Mouse (Mus musculus): Measurements from ENCODE around the gene Olfr960. TPM values are rescaled to one million over a fixed set of nuclear protein-coding genes. Genes with fewer than 3 reads are reported as not detected.

The Olfr960 gene
- polyA plus RNA-seq, 1 experiment from 2014 or later: not detected

DNA sequence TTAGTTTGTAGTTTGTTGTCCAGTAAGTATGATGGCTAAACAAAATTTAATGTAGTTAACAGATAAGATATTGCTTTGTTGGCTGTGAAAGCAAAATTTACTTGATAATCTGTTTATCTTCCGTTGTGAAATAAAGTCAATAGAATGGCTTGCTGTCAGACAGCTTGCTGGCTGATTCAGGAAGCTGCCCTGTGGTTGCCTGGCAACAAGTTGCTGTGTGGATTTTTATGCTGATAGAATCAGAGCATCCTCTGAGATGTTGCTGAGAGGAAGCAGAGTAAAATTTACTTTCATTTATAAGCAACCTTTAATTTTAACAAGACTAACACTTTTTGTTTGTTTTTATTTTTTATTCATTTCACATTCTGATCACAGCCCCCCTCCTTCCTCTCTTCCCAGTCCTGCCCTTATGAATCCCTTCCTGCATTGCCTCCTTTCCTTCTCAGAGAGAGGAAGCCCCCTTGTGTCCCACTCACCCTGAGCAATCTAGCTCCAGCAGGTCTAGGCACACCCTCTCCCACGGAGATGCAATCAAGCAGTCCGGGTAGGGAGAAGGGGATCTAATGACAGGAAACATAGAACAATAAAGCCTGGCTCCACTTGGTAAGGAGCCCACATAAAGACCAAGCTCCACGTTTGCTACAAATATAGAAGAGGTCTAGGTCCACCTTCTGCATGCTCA lies 12.9 kb downstream of the Olfr960 start:
- no peak overlapping the region for H3K4me2 ChIP-seq (replicated peaks; ENCODE audit: low read depth)
- no peak for TF ChIP-seq CTCF (IDR thresholded peaks at IDR 0.05; ENCODE audit: low read depth)

DNA sequence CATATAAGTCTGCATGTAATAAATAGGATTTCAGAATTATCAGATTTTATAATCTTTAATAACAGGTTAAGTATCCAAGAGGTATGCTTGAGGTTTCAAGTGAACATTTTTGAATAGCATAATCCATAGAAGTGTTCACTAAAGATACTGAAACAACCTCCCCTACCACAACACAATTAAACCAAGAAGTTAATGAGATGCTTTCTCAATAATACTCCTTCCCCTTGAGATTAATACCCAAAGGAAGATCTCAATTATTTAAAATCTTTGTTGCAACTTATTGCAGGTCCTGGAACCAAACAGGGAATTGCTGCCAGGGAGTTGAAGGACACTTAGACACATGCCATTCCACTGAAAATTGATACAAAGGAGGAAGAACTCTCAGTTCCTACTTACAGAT lies 23.6 kb downstream of the Olfr960 start, which contains the start of gene Olfr961:
Gene Olfr961 (plus strand): TSS at position 301 of the 400 bp plus-strand sequence.
- Histone ChIP-seq H3K9me3 (ENCODE audit: control insufficient read depth) (no peaks in the 10 kb centered on the region), H3K36me3 (ENCODE audit: control insufficient read depth, insufficient read depth) (no peaks in the 10 kb centered on the region), H3K4me1 (replicated peaks; ENCODE audit: control insufficient read depth, insufficient read depth, low read length) (no peaks in the 10 kb centered on the region), H3K4me3 (ENCODE audit: low read depth, low read length) (no peak within 1 kb of the TSS), H3K4me2 (replicated peaks; ENCODE audit: low read depth) (no peak within 1 kb of the TSS), H3K27ac (ENCODE audit: low read depth, low read length) (no peak within 1 kb of the TSS), H3K27me3 (replicated peaks; ENCODE audit: control insufficient read depth, insufficient read depth, low read length) (no peaks in the 10 kb centered on the region), H3K9ac (ENCODE audit: low read depth, low read length) (no peak within 1 kb of the TSS)
- no peak for TF ChIP-seq CTCF (IDR thresholded peaks at IDR 0.05; ENCODE audit: low read depth)
- ATAC-seq: no peak

More for the DNA sequence above, 12.9 kb downstream of the Olfr960 start:
- 21% methylated on average over 4 of the region's 4 CpGs for WGBS
- no peaks in the 10 kb centered on the region for H3K4me1 ChIP-seq (replicated peaks; ENCODE audit: control insufficient read depth, insufficient read depth, low read length)
- H3K9ac ChIP-seq (ENCODE audit: low read depth, low read length): no peak overlapping the region
- no peak overlapping the region for H3K4me3 ChIP-seq (ENCODE audit: low read depth, low read length)
- ATAC-seq: no peak
- H3K27ac ChIP-seq (ENCODE audit: low read depth, low read length): no peak overlapping the region
- H3K36me3 ChIP-seq (ENCODE audit: control insufficient read depth, insufficient read depth): no peaks in the 10 kb centered on the region
- H3K27me3 ChIP-seq (replicated peaks; ENCODE audit: control insufficient read depth, insufficient read depth, low read length): no peaks in the 10 kb centered on the region
- no peaks in the 10 kb centered on the region for H3K9me3 ChIP-seq (ENCODE audit: control insufficient read depth)

DNA sequence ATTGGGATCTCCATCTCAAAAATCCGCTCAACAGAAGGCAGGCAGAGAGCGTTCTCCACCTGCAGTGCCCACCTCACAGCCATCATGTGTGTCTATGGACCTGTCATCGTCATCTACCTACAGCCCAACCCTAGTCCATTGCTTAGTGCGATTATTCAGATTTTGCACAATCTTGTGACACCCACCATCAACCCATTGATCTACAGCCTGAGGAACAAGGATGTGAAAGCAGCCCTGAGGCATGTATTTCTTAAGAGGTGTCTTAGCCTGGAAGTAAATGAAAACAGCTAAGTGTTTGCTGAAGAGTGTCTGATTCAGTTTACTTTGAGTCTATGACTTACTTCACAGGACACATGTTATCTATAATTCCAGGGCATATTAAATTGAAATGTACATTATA lies 26.2 kb downstream of the Olfr960 start:
- 89% methylated on average over 4 of the region's 4 CpGs for WGBS
- no peak overlapping the region for H3K4me2 ChIP-seq (replicated peaks; ENCODE audit: low read depth)
- no peaks in the 10 kb centered on the region for H3K9me3 ChIP-seq (ENCODE audit: control insufficient read depth)
- no peak overlapping the region for H3K9ac ChIP-seq (ENCODE audit: low read depth, low read length)
- no peak overlapping the region for H3K4me3 ChIP-seq (ENCODE audit: low read depth, low read length)
- no peaks in the 10 kb centered on the region for H3K27me3 ChIP-seq (replicated peaks; ENCODE audit: control insufficient read depth, insufficient read depth, low read length)
- TF ChIP-seq CTCF (IDR thresholded peaks at IDR 0.05; ENCODE audit: low read depth): no peak
- no peaks in the 10 kb centered on the region for H3K36me3 ChIP-seq (ENCODE audit: control insufficient read depth, insufficient read depth)
- H3K27ac ChIP-seq (ENCODE audit: low read depth, low read length): no peak overlapping the region
- ATAC-seq: no peak
- H3K4me1 ChIP-seq (replicated peaks; ENCODE audit: control insufficient read depth, insufficient read depth, low read length): no peaks in the 10 kb centered on the region

DNA sequence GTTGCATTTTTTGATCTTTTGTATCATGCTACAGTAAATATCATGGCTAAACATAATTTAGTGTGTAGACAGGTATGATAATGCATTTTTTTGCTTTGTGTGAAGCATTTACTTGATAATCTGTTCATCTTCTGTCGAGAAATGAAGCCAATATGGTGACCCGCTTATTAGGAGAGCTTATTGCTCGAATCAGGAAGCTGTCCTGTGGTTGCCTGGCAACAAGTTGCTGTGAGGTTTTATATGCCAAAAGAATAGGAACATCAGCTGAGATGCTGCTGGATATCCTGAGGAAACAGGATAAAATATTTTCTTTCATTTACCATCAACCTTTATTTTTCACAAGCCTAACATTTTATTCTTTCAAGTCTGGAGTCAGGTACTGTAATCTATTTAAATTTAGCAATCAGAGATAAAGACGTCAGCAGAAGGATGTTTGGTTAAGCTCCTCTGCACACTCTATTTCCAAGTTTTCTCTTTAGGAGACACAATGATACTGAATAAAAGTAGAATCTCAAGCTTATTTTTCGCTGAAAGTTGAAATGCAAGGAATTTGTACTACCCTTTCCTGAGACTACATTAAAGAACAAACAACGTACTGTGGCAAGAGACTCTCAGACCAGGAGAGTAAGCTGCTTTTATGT lies 33.7 kb downstream of the Olfr960 start:
- H3K36me3 ChIP-seq (ENCODE audit: control insufficient read depth, insufficient read depth): no peaks in the 10 kb centered on the region
- WGBS: 58% methylated on average over 6 of the region's 6 CpGs
- no peak overlapping the region for H3K27ac ChIP-seq (ENCODE audit: low read depth, low read length)
- no peak overlapping the region for H3K4me3 ChIP-seq (ENCODE audit: low read depth, low read length)
- no peak for TF ChIP-seq CTCF (IDR thresholded peaks at IDR 0.05; ENCODE audit: low read depth)
- no peak overlapping the region for H3K4me2 ChIP-seq (replicated peaks; ENCODE audit: low read depth)
- H3K9ac ChIP-seq (ENCODE audit: low read depth, low read length): no peak overlapping the region
- ATAC-seq: no peak
- H3K27me3 ChIP-seq (replicated peaks; ENCODE audit: control insufficient read depth, insufficient read depth, low read length): no peaks in the 10 kb centered on the region
- no peaks in the 10 kb centered on the region for H3K4me1 ChIP-seq (replicated peaks; ENCODE audit: control insufficient read depth, insufficient read depth, low read length)
- no peaks in the 10 kb centered on the region for H3K9me3 ChIP-seq (ENCODE audit: control insufficient read depth)

DNA sequence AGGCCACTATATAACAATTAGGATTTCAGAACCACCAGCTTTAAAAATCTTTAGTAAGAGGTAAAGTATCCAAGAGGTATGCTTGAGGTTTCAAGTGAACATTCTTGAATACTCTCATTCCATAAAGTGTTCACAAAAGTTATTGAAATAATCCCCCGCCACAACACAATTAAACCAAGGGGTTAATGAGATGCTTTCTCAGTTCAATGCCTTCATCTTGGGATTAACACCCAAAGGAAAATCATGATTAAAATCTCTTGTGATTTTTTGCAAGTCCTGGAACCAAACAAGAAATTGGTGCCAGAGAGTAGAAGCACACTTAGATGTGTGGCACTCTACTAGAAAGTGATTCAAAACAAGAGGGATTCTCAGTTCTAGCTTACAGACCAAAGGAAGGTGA lies 45.7 kb downstream of the Olfr960 start, which contains the start of gene Olfr963:
Gene Olfr963 (plus strand): TSS at position 301 of the 400 bp plus-strand sequence.
- no peak for TF ChIP-seq CTCF (IDR thresholded peaks at IDR 0.05; ENCODE audit: low read depth)
- Histone ChIP-seq H3K4me1 (replicated peaks; ENCODE audit: control insufficient read depth, insufficient read depth, low read length) (no peaks in the 10 kb centered on the region), H3K4me3 (ENCODE audit: low read depth, low read length) (no peak within 1 kb of the TSS), H3K4me2 (replicated peaks; ENCODE audit: low read depth) (no peak within 1 kb of the TSS), H3K9me3 (ENCODE audit: control insufficient read depth) (no peaks in the 10 kb centered on the region), H3K9ac (ENCODE audit: low read depth, low read length) (no peak within 1 kb of the TSS), H3K27ac (ENCODE audit: low read depth, low read length) (no peak within 1 kb of the TSS), H3K36me3 (ENCODE audit: control insufficient read depth, insufficient read depth) (no peaks in the 10 kb centered on the region), H3K27me3 (replicated peaks; ENCODE audit: control insufficient read depth, insufficient read depth, low read length) (no peaks in the 10 kb centered on the region)
- no peak for ATAC-seq
- WGBS: 91% methylated on average over 1 of the region's 1 CpGs

DNA sequence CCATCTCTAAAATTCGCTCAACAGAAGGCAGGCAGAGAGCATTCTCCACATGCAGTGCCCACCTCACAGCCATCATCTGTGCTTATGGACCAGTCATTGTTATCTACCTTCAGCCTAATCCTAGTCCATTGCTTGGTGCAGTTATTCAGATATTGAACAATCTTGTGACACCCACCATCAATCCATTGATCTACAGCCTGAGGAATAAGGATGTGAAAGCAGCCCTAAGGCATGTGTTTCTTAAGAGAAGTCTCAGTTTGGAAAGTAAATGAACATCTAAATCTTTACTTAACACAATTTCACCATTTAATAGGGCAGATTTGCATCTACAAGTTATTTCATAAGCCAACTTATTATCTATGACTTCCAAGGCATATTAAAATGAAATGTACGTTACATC lies 48.5 kb downstream of the Olfr960 start:
- H3K4me1 ChIP-seq (replicated peaks; ENCODE audit: control insufficient read depth, insufficient read depth, low read length): no peaks in the 10 kb centered on the region
- H3K27me3 ChIP-seq (replicated peaks; ENCODE audit: control insufficient read depth, insufficient read depth, low read length): no peaks in the 10 kb centered on the region
- no peaks in the 10 kb centered on the region for H3K9me3 ChIP-seq (ENCODE audit: control insufficient read depth)
- no peak for ATAC-seq
- TF ChIP-seq CTCF (IDR thresholded peaks at IDR 0.05; ENCODE audit: low read depth): no peak
- H3K36me3 ChIP-seq (ENCODE audit: control insufficient read depth, insufficient read depth): no peaks in the 10 kb centered on the region
- 79% methylated on average over 2 of the region's 2 CpGs for WGBS
- H3K4me3 ChIP-seq (ENCODE audit: low read depth, low read length): no peak overlapping the region
- H3K27ac ChIP-seq (ENCODE audit: low read depth, low read length): no peak overlapping the region
- no peak overlapping the region for H3K4me2 ChIP-seq (replicated peaks; ENCODE audit: low read depth)
- H3K9ac ChIP-seq (ENCODE audit: low read depth, low read length): no peak overlapping the region

Other genes with a start within 250 kb of the Olfr960 start
- not detected in 2 replicates for gene Olfr951, start 234.0 kb upstream of the Olfr960 start, polyA plus RNA-seq (2015; fragmentation: Nextera tagmentation; extraction: Ambion mirVana)
- not detected in 2 replicates for gene Olfr952, start 194.2 kb upstream of the Olfr960 start, polyA plus RNA-seq (2015; fragmentation: Nextera tagmentation; extraction: Ambion mirVana)
- not detected in 2 replicates for gene Olfr954, start 164.7 kb upstream of the Olfr960 start, polyA plus RNA-seq (2015; fragmentation: Nextera tagmentation; extraction: Ambion mirVana)
- not detected in 2 replicates for gene Olfr955, start 149.4 kb upstream of the Olfr960 start, polyA plus RNA-seq (2015; fragmentation: Nextera tagmentation; extraction: Ambion mirVana)
- gene Olfr44, start 127.4 kb upstream of the Olfr960 start, polyA plus RNA-seq (2015; fragmentation: Nextera tagmentation; extraction: Ambion mirVana): not detected in 2 replicates
- gene Olfr957, start 105.6 kb upstream of the Olfr960 start, polyA plus RNA-seq (2015; fragmentation: Nextera tagmentation; extraction: Ambion mirVana): not detected in 2 replicates
- not detected in 2 replicates for gene Olfr958, start 67.3 kb upstream of the Olfr960 start, polyA plus RNA-seq (2015; fragmentation: Nextera tagmentation; extraction: Ambion mirVana)
- not detected in 2 replicates for gene Olfr959, start 45.8 kb upstream of the Olfr960 start, polyA plus RNA-seq (2015; fragmentation: Nextera tagmentation; extraction: Ambion mirVana)
- gene AW551984, start 17.0 kb upstream of the Olfr960 start, polyA plus RNA-seq (2015; fragmentation: Nextera tagmentation; extraction: Ambion mirVana): 7.5 and 9.8 TPM in 2 replicates
- gene Olfr148, start 10.7 kb upstream of the Olfr960 start, polyA plus RNA-seq (2015; fragmentation: Nextera tagmentation; extraction: Ambion mirVana): not detected in 2 replicates
- gene Olfr961, start 23.7 kb downstream of the Olfr960 start, polyA plus RNA-seq (2015; fragmentation: Nextera tagmentation; extraction: Ambion mirVana): not detected in 2 replicates
- not detected in 2 replicates for gene Olfr963, start 45.8 kb downstream of the Olfr960 start, polyA plus RNA-seq (2015; fragmentation: Nextera tagmentation; extraction: Ambion mirVana)
- gene Olfr149, start 85.7 kb downstream of the Olfr960 start, polyA plus RNA-seq (2015; fragmentation: Nextera tagmentation; extraction: Ambion mirVana): not detected in 2 replicates
- not detected in 2 replicates for gene Olfr965, start 90.0 kb downstream of the Olfr960 start, polyA plus RNA-seq (2015; fragmentation: Nextera tagmentation; extraction: Ambion mirVana)
- not detected in 2 replicates for gene Olfr150, start 109.6 kb downstream of the Olfr960 start, polyA plus RNA-seq (2015; fragmentation: Nextera tagmentation; extraction: Ambion mirVana)
- gene Olfr967, start 124.9 kb downstream of the Olfr960 start, polyA plus RNA-seq (2015; fragmentation: Nextera tagmentation; extraction: Ambion mirVana): not detected in 2 replicates
- gene Olfr968, start 161.9 kb downstream of the Olfr960 start, polyA plus RNA-seq (2015; fragmentation: Nextera tagmentation; extraction: Ambion mirVana): not detected in 2 replicates
- gene Olfr969, start 169.6 kb downstream of the Olfr960 start, polyA plus RNA-seq (2015; fragmentation: Nextera tagmentation; extraction: Ambion mirVana): not detected in 2 replicates
- gene Olfr970, start 187.5 kb downstream of the Olfr960 start, polyA plus RNA-seq (2015; fragmentation: Nextera tagmentation; extraction: Ambion mirVana): not detected in 2 replicates
- not detected in 2 replicates for gene Olfr971, start 215.5 kb downstream of the Olfr960 start, polyA plus RNA-seq (2015; fragmentation: Nextera tagmentation; extraction: Ambion mirVana)
- gene Olfr972, start 245.0 kb downstream of the Olfr960 start, polyA plus RNA-seq (2015; fragmentation: Nextera tagmentation; extraction: Ambion mirVana): not detected in 2 replicates